Mouse (Mus musculus) lung, embryonic 14.5 days (tissue): Measurements from ENCODE around the gene Fam111a. TPM values are rescaled to one million over a fixed set of nuclear protein-coding genes. Genes with fewer than 3 reads are reported as not detected.

Experiments used
- ATAC-seq: fragments of 200-750 bp; cut with Nextera tagmentation; 2 replicates; pipeline ENCODE4 v1.8.0; 2017; ENCODE audit warnings: mild to moderate bottlenecking, moderate TSS enrichment, moderate library complexity; ENCODE audit not compliant: insufficient read depth
- DNase-seq: peaks from one replicate; pipeline ENCODE4 v3.0.0-alpha.2; 2015
- H3K27ac ChIP-seq: fragments of 300-500 bp; sonication (generic); 2 replicates; pipeline ENCODE4 v1.5.1; 2014; ENCODE audit warnings: low read depth, mild to moderate bottlenecking, moderate library complexity
- H3K27me3 ChIP-seq: fragments of 300-500 bp; sonication (generic); 2 replicates; pipeline ENCODE4 v1.6.1; 2014; ENCODE audit warnings: low read length, control low read depth; ENCODE audit not compliant: insufficient read depth
- H3K36me3 ChIP-seq: fragments of 300-500 bp; sonication (generic); 2 replicates; pipeline ENCODE4 v1.6.1; 2014; ENCODE audit warnings: control low read depth; ENCODE audit not compliant: insufficient read depth
- H3K4me1 ChIP-seq: fragments of 300-500 bp; sonication (generic); 2 replicates; pipeline ENCODE4 v1.6.1; 2014; ENCODE audit warnings: antibody characterized with exemption, control low read depth; ENCODE audit not compliant: insufficient read depth
- H3K4me2 ChIP-seq: fragments of 300-500 bp; sonication (generic); 2 replicates; pipeline ENCODE4 v1.6.1; 2014; ENCODE audit warnings: mild to moderate bottlenecking
- H3K4me3 ChIP-seq: fragments of 300-500 bp; sonication (generic); 2 replicates; pipeline ENCODE4 v1.5.1; 2014; ENCODE audit warnings: low read depth, low read length
- H3K9ac ChIP-seq: fragments of 300-500 bp; sonication (generic); 2 replicates; pipeline ENCODE4 v1.6.1; 2014
- H3K9me3 ChIP-seq: fragments of 300-500 bp; sonication (generic); 2 replicates; pipeline ENCODE4 v1.6.1; 2016; ENCODE audit warnings: low read depth, low read length, control low read depth
- CTCF ChIP-seq: IDR thresholded peaks from 2 replicates; pipeline ENCODE4 v1.5.1; 2016; ENCODE audit warnings: antibody characterized with exemption, low read depth
- WGBS: fragments of 180-500 bp; shearing (Covaris S2); extraction: QIAGEN DNeasy Blood & Tissue Kit; methylation state at CpG from one replicate; pipeline ENCODE4 v1.1.7; 2014; 5-methylcytosine and 5-hydroxymethylcytosine counted together
- polyA plus RNA-seq: library from polyadenylated mRNA; unstranded; fragments of >200 nt; fragmentation: Nextera tagmentation; extraction: Ambion mirVana; gene quantifications from 2 replicates; pipeline ENCODE4 v1.2.1, GENCODE M21; 2014

The Fam111a gene
- polyA plus RNA-seq, 1 experiment from 2014 or later, result 37.9 TPM

- Histone ChIP-seq H3K4me1 (no peaks in the 10 kb centered on the region), H3K4me2 (peak overlapping the region; percentile 99), H3K4me3 (peak overlapping the region; percentile 57), H3K9me3 (no peaks in the 10 kb centered on the region), H3K27me3 (no peaks in the 10 kb centered on the region), H3K36me3 (no peaks in the 10 kb centered on the region), H3K27ac (peak overlapping the region; percentile 14), H3K9ac (peak overlapping the region; percentile 63)
- DNase-seq (peak; percentile 87), ATAC-seq (peak; percentile 92)
- under 1% methylated on average over 49 of the region's 49 CpGs for WGBS
- TF ChIP-seq CTCF, result peak; percentile 53
Observed at GRCm38 (mm10) chr19:12595530-12596289, 50.2 kb downstream of the Fam111a start.

DNA sequence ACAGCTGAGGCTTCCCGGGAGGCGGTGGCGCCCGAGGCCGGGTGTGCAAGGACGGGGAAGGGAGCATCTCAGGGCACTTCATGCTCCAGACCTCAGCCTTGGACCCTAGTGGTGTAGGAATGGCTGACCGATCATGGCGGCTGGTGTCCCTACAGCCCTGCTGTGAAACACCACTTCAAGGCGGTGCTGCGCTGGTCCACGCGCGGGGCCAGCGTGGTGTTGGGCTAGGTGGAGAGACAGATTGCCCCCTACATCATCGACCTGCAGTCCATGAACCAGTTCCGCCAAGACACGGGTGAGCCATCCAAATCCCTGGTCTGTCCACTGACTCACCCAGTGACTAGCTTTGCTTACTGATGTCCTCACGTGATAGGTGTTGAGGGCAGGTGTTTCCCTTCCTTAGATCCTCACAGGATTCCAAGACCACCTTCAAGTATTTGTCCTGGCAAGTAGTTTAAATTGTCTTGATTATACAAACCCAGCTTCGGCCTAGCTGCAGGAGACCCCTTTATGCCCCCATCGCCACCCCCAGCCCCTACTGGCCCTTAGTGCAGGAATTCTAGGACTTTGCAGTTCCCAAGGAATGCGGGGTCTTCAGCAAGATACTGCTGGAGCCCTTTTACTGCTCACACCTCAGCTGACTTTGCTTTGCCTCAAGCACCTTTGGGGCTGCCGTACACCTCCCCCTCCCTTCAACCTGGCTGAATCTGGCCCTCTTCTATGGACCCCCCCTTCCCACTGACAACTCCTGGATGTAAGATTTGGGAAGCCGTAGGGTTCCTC, 50.9 kb downstream of the Fam111a start:
- peak overlapping the region; percentile 14 for H3K27ac ChIP-seq
- H3K4me1 ChIP-seq, result no peaks in the 10 kb centered on the region
- H3K9me3 ChIP-seq, result no peaks in the 10 kb centered on the region
- H3K36me3 ChIP-seq, result no peaks in the 10 kb centered on the region
- H3K4me2 ChIP-seq, result peak overlapping the region; percentile 99
- no peaks in the 10 kb centered on the region for H3K27me3 ChIP-seq
- WGBS, result 12% methylated on average over 23 of the region's 23 CpGs
- peak; percentile 55 for ATAC-seq
- peak overlapping the region; percentile 57 for H3K4me3 ChIP-seq
- peak overlapping the region; percentile 63 for H3K9ac ChIP-seq
- no peak for DNase-seq
- no peak for TF ChIP-seq CTCF

GRCm38 (mm10) chr19:12597073-12597405, 51.5 kb downstream of the Fam111a start:
- Histone ChIP-seq H3K36me3 (no peaks in the 10 kb centered on the region), H3K9ac (no peak overlapping the region), H3K27me3 (no peaks in the 10 kb centered on the region), H3K4me3 (peak overlapping the region; percentile 57; the same call in 1 of the 2 replicates), H3K27ac (no peak overlapping the region), H3K9me3 (no peaks in the 10 kb centered on the region), H3K4me1 (no peaks in the 10 kb centered on the region), H3K4me2 (peak overlapping the region; percentile 99)
- peak; percentile 22 for DNase-seq
- no peak for TF ChIP-seq CTCF
- WGBS, result 34% methylated on average over 3 of the region's 3 CpGs
- ATAC-seq, result no peak

- no peak for TF ChIP-seq CTCF
- Histone ChIP-seq H3K36me3 (no peaks in the 10 kb centered on the region), H3K4me1 (no peaks in the 10 kb centered on the region), H3K27me3 (no peaks in the 10 kb centered on the region), H3K9ac (no peak overlapping the region), H3K27ac (no peak overlapping the region), H3K9me3 (no peaks in the 10 kb centered on the region), H3K4me3 (no peak overlapping the region), H3K4me2 (no peak overlapping the region)
- ATAC-seq (no peak), DNase-seq (no peak)
- WGBS, result 49% methylated on average over 3 of the region's 3 CpGs
Observed at GRCm38 (mm10) chr19:12598674-12599073, 53.1 kb downstream of the Fam111a start.

GRCm38 (mm10) chr19:12599674-12600073, 54.1 kb downstream of the Fam111a start, which contains the start of gene Gm4952:
Gene Gm4952, plus strand, starts transcription at chr19:12599974.
- Histone ChIP-seq H3K9me3 (no peaks in the 10 kb centered on the region), H3K9ac (no peak within 1 kb of the TSS), H3K27me3 (no peaks in the 10 kb centered on the region), H3K4me3 (no peak within 1 kb of the TSS), H3K27ac (no peak within 1 kb of the TSS), H3K4me1 (no peaks in the 10 kb centered on the region), H3K4me2 (no peak within 1 kb of the TSS), H3K36me3 (no peaks in the 10 kb centered on the region)
- ATAC-seq (no peak), DNase-seq (no peak)
- WGBS, result 33% methylated on average over 1 of the region's 1 CpGs
- TF ChIP-seq CTCF, result no peak

- Histone ChIP-seq H3K27ac (no peak overlapping the region), H3K4me1 (no peaks in the 10 kb centered on the region), H3K27me3 (no peaks in the 10 kb centered on the region), H3K9ac (no peak overlapping the region), H3K36me3 (no peaks in the 10 kb centered on the region), H3K9me3 (no peaks in the 10 kb centered on the region), H3K4me3 (no peak overlapping the region), H3K4me2 (no peak overlapping the region)
- 8% methylated on average over 2 of the region's 2 CpGs for WGBS
- ATAC-seq (no peak), DNase-seq (no peak)
- TF ChIP-seq CTCF, result no peak
Observed at GRCm38 (mm10) chr19:12600684-12601480, 55.3 kb downstream of the Fam111a start.
